Mouse (Mus musculus): ENCODE results near the gene Sh3pxd2a.

Gene Sh3pxd2a

GRCm38 (mm10) chr19:47381011-47381410 is 83.2 kb downstream of the Sh3pxd2a start:
- in situ Hi-C loops (cut with MboI, MseI): no loop called here

DNA sequence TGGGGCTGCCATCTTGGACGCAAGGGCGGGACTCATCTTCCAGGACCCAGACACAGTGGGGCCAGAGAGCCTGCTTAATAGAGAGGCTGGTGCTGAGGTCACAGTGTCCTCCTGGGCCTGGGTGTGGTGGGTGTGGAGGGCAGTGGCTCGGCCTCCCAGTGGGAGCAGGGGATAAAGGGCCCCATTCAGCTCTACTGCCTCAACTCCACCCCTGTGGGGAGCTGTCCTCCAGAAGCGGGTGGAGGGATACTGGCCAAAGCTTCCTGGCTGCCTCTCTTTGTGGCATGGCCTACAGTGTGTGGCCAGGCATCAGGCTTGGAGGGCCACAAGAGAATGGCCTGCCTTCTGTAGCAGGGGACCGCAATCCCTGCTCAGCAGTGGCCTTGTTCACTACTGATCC is 85.1 kb downstream of the Sh3pxd2a start:
- in situ Hi-C loops (cut with MboI, MseI): no loop called here

GRCm38 (mm10) chr19:47374916-47375573 is 89.2 kb downstream of the Sh3pxd2a start:
- in situ Hi-C loops (cut with MboI, MseI): no loop called here

GRCm38 (mm10) chr19:47374440-47374839 is 89.8 kb downstream of the Sh3pxd2a start:
- in situ Hi-C loops (cut with MboI, MseI): no loop called here

DNA sequence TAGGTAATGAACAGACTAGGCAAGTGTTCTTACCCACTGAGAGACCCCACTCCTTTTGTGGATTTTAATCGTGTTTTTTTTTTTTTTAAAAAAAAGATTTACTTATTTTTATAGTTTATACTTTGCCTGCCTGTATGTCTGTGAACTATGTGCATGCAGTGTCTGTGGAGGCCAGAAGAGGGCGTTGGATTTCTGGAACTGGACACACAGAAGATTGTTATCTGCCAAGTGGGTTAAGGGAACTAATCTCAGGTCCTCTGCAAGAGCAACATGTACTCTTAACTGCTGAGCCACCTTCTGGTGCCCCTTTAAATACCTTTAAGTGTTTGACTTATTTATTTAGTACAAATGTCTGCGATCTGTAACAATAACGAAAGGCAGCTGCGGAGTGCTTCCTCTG is 92.2 kb downstream of the Sh3pxd2a start:
- in situ Hi-C loops (cut with MboI, MseI): no loop called here

DNA sequence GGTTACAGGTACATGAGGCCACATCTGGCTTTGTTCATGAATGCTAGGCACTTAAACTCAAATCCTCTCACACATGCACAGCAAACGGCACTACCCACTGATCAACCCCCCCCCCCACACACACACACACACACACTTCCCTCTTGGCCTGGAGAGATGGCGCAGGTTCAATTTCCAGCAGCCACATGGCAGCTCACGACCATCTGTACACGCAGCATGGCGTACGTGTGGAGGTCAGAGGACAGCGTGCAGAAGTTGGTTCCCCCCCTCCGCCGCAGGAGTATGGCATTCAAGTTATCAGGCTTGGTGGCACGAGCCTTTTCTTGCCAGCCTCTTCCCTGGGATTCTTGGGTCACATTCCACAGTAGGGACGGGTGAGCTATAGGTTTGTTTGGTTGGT is 92.7 kb downstream of the Sh3pxd2a start:
- in situ Hi-C loops (cut with MboI, MseI): no loop called here

GRCm38 (mm10) chr19:47369008-47369407 is 95.2 kb downstream of the Sh3pxd2a start:
- in situ Hi-C loops (cut with MboI, MseI): no loop called here

DNA sequence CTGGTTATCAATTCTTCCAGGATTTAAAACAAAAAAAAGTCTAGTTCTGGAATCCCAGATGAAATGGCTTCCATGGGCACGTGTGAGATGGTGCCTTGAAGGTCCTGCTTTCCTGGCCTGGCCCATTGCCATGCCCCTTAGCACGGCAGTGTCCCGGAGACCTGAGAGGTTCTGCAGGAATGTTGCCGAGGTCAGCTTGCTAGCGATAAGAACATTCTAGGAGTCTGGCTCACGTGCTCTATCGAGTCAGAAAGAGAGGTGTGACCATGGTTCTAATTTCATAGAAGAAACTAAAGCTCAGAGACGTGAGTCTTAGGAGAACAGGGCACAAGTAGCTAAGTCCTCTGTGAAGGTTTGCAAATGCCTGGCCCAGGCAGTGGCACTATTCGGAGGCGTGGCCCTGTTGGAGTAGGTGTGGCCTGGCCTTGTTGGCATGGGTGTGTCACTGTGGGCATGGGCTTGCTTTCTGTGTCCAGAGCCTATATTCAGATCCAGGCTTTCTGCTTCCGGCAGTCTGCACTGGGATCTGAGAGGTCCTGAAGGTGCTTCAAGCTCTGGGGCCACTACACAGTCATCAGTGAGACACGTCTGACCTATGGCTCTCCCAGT is 96.8 kb downstream of the Sh3pxd2a start:
- in situ Hi-C loops (cut with MboI, MseI): no loop called here

GRCm38 (mm10) chr19:47366576-47366975 is 97.6 kb downstream of the Sh3pxd2a start:
- in situ Hi-C loops (cut with MboI, MseI): no loop called here

DNA sequence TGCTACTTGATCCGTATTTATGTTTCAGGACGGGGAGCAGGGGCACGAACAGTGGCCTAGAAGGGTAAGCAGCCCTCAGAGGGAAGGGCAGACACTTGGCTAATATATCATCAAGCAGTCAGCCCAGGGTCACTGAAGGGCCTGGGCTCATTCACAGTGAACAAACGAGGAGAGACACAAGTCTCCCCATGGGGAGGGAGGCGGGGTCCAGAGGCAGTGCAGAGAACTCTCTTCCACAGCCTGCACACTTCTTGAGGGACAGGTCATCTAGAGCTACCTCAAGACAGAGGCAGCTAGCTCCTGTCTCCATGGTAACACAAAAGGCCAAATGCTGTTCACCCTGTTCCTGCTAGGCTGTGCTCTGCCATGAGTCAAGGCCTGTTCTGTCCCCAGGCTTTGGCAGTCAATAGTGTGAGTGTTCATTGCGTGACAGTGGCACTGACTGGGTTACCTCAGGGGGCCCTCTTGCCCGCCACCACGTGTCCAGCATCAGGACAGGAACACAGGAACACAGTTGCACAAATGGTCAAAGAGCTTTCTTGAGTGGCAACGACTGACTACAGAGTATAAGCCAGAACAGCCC is 101.0 kb downstream of the Sh3pxd2a start:
- in situ Hi-C loops (cut with MboI, MseI): loop anchor here (5.0 kb wide), 1 partner anchor 124 kb away; no protein-coding TSS in a partner anchor

GRCm38 (mm10) chr19:47360921-47361320 is 103.3 kb downstream of the Sh3pxd2a start:
- in situ Hi-C loops (cut with MboI, MseI): loop anchor here (5.0 kb wide), 1 partner anchor 126 kb away; no protein-coding TSS in a partner anchor

DNA sequence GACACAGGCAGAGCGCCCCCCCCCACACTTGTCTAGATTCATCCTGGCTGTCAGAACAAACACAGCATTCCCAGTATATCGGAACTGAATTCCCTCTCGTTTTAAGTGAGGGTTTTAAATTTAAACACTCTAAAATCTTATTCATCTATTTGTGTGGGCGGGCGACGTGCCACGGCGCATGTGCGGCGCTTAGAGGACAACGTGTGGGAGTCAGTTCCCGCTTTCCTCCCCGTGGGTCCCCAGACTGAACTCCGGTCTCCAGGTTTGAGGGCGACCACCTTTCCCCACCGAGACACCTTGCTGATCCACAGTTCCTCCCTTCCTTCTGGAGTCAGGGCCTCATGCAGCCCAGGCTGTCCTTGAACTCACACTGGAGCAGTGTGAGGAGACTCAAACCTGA is 104.2 kb downstream of the Sh3pxd2a start:
- in situ Hi-C loops (cut with MboI, MseI): loop anchor here (5.0 kb wide), 1 partner anchor 127 kb away; no protein-coding TSS in a partner anchor

- in situ Hi-C loops (cut with MboI, MseI): loop anchor here (5.0 kb wide), 1 partner anchor 103 kb away; the partner anchor contains the start of gene Sh3pxd2a
Measured at GRCm38 (mm10) chr19:47359166-47359931, 104.9 kb downstream of the Sh3pxd2a start.

GRCm38 (mm10) chr19:47357297-47357696 is 106.9 kb downstream of the Sh3pxd2a start:
- in situ Hi-C loops (cut with MboI, MseI): loop anchor here (5.0 kb wide), 1 partner anchor 105 kb away; the partner anchor contains the start of gene Sh3pxd2a

DNA sequence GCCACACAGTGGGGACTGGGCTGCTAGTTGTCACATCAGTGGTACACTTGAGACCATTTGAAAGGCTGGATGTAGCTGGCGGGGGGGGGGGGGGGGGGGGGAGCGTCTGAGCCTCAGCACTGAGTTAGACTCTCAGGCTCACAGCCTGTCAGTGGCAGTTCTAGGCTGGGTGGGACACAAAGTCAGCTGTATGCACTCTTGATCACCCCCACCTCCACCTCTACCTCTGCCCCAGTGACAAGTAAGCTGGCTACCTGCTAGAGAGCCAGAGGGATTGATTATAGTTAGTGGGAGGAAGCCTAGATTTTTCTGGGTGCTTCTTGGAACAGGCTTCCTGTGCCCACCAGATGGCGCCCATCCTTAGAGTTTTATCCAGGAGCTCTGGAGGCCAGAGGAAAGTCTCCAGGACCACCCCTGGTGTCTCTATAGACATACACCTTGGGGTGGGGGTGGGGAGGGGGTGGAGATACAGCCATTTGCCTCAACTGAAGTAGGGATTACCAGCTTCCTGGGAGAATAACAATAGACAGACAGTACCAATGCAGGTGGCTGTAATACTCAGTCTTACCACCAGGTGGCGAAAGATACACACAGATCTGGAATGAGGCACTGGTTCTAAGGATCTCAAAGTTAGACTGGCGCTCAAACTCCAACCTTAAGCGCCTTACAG is 107.9 kb downstream of the Sh3pxd2a start:
- in situ Hi-C loops (cut with MboI, MseI): loop anchor here (5.0 kb wide), 1 partner anchor 106 kb away; the partner anchor contains the start of gene Sh3pxd2a

GRCm38 (mm10) chr19:47354456-47354855 is 109.7 kb downstream of the Sh3pxd2a start:
- in situ Hi-C loops (cut with MboI, MseI): no loop called here

GRCm38 (mm10) chr19:47349043-47349442 is 115.2 kb downstream of the Sh3pxd2a start:
- in situ Hi-C loops (cut with MboI, MseI): no loop called here

- in situ Hi-C loops (cut with MboI, MseI): no loop called here
Measured at GRCm38 (mm10) chr19:47348395-47349016, 115.7 kb downstream of the Sh3pxd2a start.

- in situ Hi-C loops (cut with MboI, MseI): no loop called here
Measured at GRCm38 (mm10) chr19:47347021-47347643, 117.1 kb downstream of the Sh3pxd2a start.

GRCm38 (mm10) chr19:47346606-47347005 is 117.6 kb downstream of the Sh3pxd2a start:
- in situ Hi-C loops (cut with MboI, MseI): no loop called here
